Mouse (Mus musculus) heart, adult 11 months (tissue): ENCODE data around the gene Gm10340.
"Not testable (repeated sequence)": the region's sequence is repeated elsewhere in the genome, so short reads cannot be mapped to it uniquely, and the experiment has no call there.

Source experiments
- DNase-seq: peaks from one replicate; pipeline ENCODE4 v3.0.0; 2022

Gene Gm10340

GRCm38 (mm10) chr14:3133697-3134096 is at the start of gene Gm10340:
TSS of gene Gm10340 (plus strand) at chr14:3133997.
- DNase-seq: not testable (repeated sequence)

- DNase-seq: peak; percentile 93
Measured at GRCm38 (mm10) chr14:3116051-3116450, 17.7 kb upstream of the Gm10340 start.

GRCm38 (mm10) chr14:3187955-3188354 is 54.2 kb downstream of the Gm10340 start, which contains the start of gene Gm5795:
TSS of gene Gm5795 (plus strand) at chr14:3188255.
- not testable (repeated sequence) for DNase-seq
